Mouse (Mus musculus): ENCODE measurements at regions not wholly inside any gene's neighbourhood (a gene's known extent, or its start where the extent isn't known, plus 50 kb on each side); places are given as distances from the start of the nearest gene placed in this dataset.

DNA sequence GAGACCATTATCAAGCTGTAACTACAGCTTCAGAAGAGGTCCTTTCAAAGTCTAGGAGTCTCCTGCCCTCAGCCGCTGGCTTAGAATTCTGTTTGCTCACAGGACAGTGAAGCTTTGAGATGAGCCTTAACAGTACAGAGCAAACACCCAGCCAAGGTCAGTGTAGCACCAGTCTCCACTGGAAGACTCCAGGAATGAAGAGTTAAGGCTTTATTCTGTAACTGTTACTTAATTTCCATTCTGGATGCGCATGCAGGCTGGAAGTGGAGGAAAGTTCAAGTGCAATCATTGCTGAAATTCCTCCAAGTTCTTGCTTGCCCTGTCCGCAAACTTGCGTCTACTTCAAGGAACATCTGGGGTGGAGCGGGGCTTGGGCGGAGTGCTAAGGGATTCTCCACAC, 106.6 kb downstream of the Mrm1 start:
- no peak for TF ChIP-seq CTCF (IDR thresholded peaks at IDR 0.05; ENCODE audit: low read depth)
- TF ChIP-seq EP300 (optimal IDR thresholded peaks at IDR 0.05): no peak
